Mouse (Mus musculus) lung, embryonic 15.5 days (tissue): ENCODE measurements at regions not wholly inside any gene's neighbourhood (a gene's known extent, or its start where the extent isn't known, plus 50 kb on each side); places are given as distances from the start of the nearest gene placed in this dataset.

Experiments
- ATAC-seq: fragments of 200-750 bp; cut with Nextera tagmentation; 2 replicates; pipeline ENCODE4 v1.8.0; 2017; ENCODE audit warnings: moderate number of reproducible peaks, borderline replicate concordance; ENCODE audit not compliant: low FRiP score, low TSS enrichment; ENCODE audit errors: extremely low read depth
- H3K27ac ChIP-seq: fragments of 300-500 bp; sonication (generic); 2 replicates; pipeline ENCODE4 v1.5.1; 2015; ENCODE audit warnings: moderate library complexity, mild to moderate bottlenecking, inconsistent platforms
- H3K27me3 ChIP-seq: fragments of 300-500 bp; sonication (generic); 2 replicates; pipeline ENCODE4 v1.6.1; 2015; ENCODE audit warnings: inconsistent platforms
- H3K36me3 ChIP-seq: fragments of 300-500 bp; sonication (generic); 2 replicates; pipeline ENCODE4 v1.6.1; 2015; ENCODE audit warnings: inconsistent platforms
- H3K4me1 ChIP-seq: fragments of 300-500 bp; sonication (generic); 2 replicates; pipeline ENCODE4 v1.6.1; 2015; ENCODE audit warnings: inconsistent platforms
- H3K4me2 ChIP-seq: fragments of 300-500 bp; sonication (generic); 2 replicates; pipeline ENCODE4 v1.6.1; 2015; ENCODE audit warnings: inconsistent platforms, mild to moderate bottlenecking, moderate library complexity
- H3K4me3 ChIP-seq: fragments of 300-500 bp; sonication (generic); 2 replicates; pipeline ENCODE4 v1.5.1; 2015; ENCODE audit warnings: mild to moderate bottlenecking, inconsistent platforms
- H3K9ac ChIP-seq: fragments of 300-500 bp; sonication (generic); 2 replicates; pipeline ENCODE4 v1.6.1; 2015; ENCODE audit warnings: inconsistent platforms
- H3K9me3 ChIP-seq: fragments of 300-500 bp; sonication (generic); 2 replicates; pipeline ENCODE4 v1.6.1; 2016; ENCODE audit warnings: inconsistent platforms
- WGBS: fragments of 180-500 bp; shearing (Covaris S2); methylation state at CpG from one replicate; pipeline ENCODE4 v1.1.7; 2015; 5-methylcytosine and 5-hydroxymethylcytosine counted together

DNA sequence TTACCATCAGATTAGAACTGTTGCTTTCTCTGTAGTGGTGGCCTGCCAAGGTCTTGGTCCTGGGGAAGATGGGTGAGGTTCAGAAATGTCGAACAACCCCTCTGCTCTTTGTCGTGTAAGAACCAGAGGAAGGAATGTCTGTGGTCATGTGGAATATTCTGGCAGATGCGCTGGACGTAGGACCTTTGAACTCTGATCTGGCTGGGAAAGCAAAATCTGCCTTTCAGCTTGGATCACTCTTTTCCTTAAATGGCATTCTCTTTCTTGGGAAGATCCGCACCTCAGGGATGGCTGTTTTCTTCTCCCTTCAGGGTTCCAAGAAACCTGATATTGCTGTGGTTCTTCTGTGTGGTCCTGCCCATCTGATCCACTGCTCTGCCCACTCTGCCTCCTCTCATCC is 155.8 kb upstream of the Jun start:
- Histone ChIP-seq H3K9ac (no peak overlapping the region), H3K4me3 (no peak overlapping the region)

DNA sequence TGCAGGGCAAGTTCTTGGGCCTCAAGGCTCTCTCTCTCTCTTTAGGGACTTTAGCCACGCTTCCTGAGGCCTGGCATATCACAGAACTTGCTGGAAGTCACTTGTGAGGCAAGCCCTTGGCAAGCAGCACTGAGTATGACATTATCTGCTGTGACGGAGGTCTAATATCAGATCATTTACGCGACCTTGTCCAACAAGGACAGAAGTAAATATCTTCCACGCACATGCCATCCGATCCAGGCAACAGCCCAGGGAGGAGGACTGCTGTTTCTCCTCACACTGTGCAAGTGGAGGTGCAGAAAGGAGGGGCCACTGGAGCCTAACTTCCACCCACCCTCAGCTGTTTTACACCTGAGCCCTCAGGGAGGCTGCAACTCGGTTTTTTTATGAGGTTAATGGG is 156.8 kb upstream of the Jun start:
- peaks cover 4% of the 10 kb centered on the region; the same call in 1 of the 2 replicates for H3K4me1 ChIP-seq
- no peak overlapping the region for H3K4me3 ChIP-seq
- no peak overlapping the region for H3K9ac ChIP-seq
- no peaks in the 10 kb centered on the region for H3K36me3 ChIP-seq
- H3K9me3 ChIP-seq = no peaks in the 10 kb centered on the region
- H3K27me3 ChIP-seq = no peaks in the 10 kb centered on the region
- WGBS = 50% methylated on average over 7 of the region's 7 CpGs
- no peak for ATAC-seq
- H3K4me2 ChIP-seq = no peak overlapping the region
- H3K27ac ChIP-seq = no peak overlapping the region

More for the DNA sequence above, 155.8 kb upstream of the Jun start:
- Histone ChIP-seq H3K4me2 (no peak overlapping the region), H3K27ac (no peak overlapping the region), H3K36me3 (no peaks in the 10 kb centered on the region), H3K27me3 (no peaks in the 10 kb centered on the region), H3K4me1 (peaks cover 3% of the 10 kb centered on the region; the same call in 1 of the 2 replicates), H3K9me3 (no peaks in the 10 kb centered on the region)
- WGBS = 70% methylated on average over 5 of the region's 5 CpGs
- ATAC-seq = no peak

DNA sequence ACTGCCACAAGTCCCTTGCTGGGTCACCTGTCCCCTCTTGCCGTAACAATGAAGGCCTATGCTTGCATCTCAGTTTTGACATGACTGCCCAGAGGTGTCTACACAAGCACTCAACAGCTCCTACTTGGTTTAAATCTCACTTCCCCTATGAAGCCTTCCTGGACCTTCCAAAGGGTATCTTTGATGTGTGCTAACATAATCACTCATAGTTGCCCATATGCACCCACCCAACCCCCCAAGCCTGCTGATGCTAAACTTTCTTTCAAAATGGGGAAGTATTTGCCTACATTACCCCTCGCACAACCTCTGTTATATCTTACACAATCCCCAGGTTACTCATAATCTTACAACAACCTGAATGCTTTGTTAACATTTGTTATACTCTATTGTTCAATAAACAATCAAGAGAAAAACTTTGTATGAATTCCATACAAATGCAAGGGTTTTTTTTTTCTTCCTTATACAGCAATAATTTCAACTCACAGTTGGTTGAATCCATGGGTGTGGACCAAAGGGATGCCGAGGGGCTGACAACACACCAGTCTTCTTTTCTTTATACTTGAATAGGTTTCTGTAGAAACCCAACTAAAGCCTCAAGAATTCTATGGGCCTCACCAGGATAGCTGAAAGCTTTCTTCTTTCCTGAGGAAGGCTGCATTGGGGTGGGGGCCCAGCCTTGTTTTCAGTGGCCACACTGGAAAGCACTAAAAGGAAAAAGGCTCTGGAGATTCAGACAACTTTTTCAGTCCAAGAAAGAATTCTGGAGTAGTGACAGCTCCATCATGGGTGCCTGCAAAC is 157.5 kb upstream of the Jun start:
- H3K4me3 ChIP-seq = no peak overlapping the region
- peaks cover 4% of the 10 kb centered on the region; the same call in 1 of the 2 replicates for H3K4me1 ChIP-seq
- no peak for ATAC-seq
- no peak overlapping the region for H3K27ac ChIP-seq
- no peak overlapping the region for H3K4me2 ChIP-seq
- no peaks in the 10 kb centered on the region for H3K9me3 ChIP-seq
- no peaks in the 10 kb centered on the region for H3K27me3 ChIP-seq
- no peaks in the 10 kb centered on the region for H3K36me3 ChIP-seq
- WGBS = 87% methylated on average over 3 of the region's 3 CpGs
- H3K9ac ChIP-seq = no peak overlapping the region

DNA sequence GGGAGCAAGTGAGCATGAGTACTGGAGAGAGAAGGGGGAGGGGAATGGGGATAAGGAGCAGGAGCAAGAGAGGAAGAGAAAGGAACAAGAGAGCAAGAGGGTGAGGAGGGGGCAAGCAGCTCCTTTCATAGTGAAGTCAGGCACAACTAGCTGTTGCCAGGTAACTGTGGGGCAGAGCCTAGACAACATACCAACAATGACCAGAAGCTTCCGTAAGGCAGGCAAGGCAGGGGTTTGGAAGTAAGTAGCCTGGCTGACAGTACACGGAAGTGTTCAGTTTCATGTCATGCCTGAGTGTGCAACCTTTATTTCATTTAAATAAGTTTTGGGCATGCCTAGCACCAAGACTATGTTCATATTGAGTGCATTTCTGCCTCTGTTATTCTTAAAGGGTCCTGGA is 160.5 kb upstream of the Jun start:
- Histone ChIP-seq H3K4me3 (no peak overlapping the region), H3K9ac (no peak overlapping the region), H3K4me1 (peaks cover 4% of the 10 kb centered on the region; the same call in 1 of the 2 replicates), H3K36me3 (no peaks in the 10 kb centered on the region), H3K27ac (no peak overlapping the region), H3K4me2 (no peak overlapping the region), H3K9me3 (no peaks in the 10 kb centered on the region), H3K27me3 (no peaks in the 10 kb centered on the region)
- WGBS = 83% methylated on average over 2 of the region's 2 CpGs
- ATAC-seq = no peak

DNA sequence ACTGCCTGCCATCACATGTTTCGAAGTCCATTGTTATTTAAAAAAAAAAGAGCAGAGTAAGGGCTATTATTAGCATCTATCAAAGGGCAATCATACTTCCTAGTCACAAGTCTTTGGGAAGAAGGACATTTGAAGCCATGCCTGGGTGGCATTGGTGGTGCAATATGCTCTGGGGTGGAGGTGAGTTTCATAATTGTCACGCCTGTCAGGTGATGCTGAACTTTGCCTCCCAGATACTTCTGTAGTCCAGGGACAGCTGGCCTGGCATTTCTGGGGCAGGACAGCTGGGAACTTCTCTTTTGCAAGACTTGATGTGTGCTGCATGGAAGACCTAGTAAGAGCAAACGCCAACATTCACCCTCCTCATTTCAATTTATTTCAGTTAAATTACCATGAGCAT is 161.0 kb upstream of the Jun start:
- no peaks in the 10 kb centered on the region for H3K36me3 ChIP-seq
- H3K27me3 ChIP-seq = no peaks in the 10 kb centered on the region
- no peak for ATAC-seq
- H3K4me1 ChIP-seq = peaks cover 4% of the 10 kb centered on the region; the same call in 1 of the 2 replicates
- WGBS = 78% methylated on average over 3 of the region's 3 CpGs
- no peak overlapping the region for H3K9ac ChIP-seq
- H3K4me2 ChIP-seq = no peak overlapping the region
- no peaks in the 10 kb centered on the region for H3K9me3 ChIP-seq
- H3K4me3 ChIP-seq = no peak overlapping the region
- no peak overlapping the region for H3K27ac ChIP-seq

DNA sequence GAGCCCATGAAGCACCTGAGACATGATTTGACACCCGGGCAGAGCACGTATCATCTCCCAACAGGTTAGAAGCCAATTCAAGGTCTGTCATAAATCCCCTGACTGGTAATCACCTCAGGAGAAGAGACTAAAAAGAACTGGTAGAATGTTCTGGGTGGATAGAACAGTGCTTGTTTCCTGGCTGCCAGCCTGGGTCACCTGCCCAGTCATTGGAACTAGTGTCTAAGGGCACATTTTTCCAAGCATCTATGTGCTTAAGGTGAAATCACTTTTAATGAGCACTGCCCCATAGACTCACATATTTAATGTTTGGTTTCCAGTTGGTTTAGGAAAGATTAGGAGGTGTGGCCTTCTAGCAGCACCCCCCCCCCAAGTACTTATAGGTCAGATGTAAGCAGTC is 162.0 kb upstream of the Jun start:
- Histone ChIP-seq H3K4me2 (no peak overlapping the region), H3K27ac (no peak overlapping the region), H3K4me3 (no peak overlapping the region), H3K36me3 (no peaks in the 10 kb centered on the region), H3K9ac (no peak overlapping the region), H3K27me3 (no peaks in the 10 kb centered on the region), H3K4me1 (peaks cover 4% of the 10 kb centered on the region; the same call in 1 of the 2 replicates), H3K9me3 (no peaks in the 10 kb centered on the region)
- 95% methylated on average over 2 of the region's 2 CpGs for WGBS
- ATAC-seq = no peak

DNA sequence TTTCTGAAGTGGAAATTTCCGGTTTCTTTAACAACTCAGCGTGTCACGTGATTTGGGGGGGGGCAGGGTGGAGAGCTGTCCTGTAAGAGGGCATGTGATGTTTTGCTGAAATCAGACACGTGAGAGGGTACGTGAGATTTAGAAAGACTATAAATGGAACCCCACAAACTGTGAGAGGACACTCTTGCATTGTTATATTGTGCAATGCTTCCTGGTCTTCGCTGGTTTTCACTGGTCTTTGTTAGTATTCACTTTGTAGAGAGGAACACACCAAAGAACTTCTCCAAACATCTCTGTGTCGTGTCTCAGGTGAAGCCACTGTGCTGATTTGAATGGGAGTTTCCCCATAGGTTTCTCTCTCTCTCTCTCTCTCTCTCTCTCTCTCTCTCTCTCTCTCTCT is 163.2 kb upstream of the Jun start:
- no peak overlapping the region for H3K9ac ChIP-seq
- H3K4me2 ChIP-seq = no peak overlapping the region
- no peaks in the 10 kb centered on the region for H3K27me3 ChIP-seq
- 75% methylated on average over 7 of the region's 7 CpGs for WGBS
- H3K4me3 ChIP-seq = no peak overlapping the region
- H3K4me1 ChIP-seq = peaks cover 4% of the 10 kb centered on the region; the same call in 1 of the 2 replicates
- no peaks in the 10 kb centered on the region for H3K36me3 ChIP-seq
- H3K27ac ChIP-seq = no peak overlapping the region
- ATAC-seq = no peak
- no peaks in the 10 kb centered on the region for H3K9me3 ChIP-seq

DNA sequence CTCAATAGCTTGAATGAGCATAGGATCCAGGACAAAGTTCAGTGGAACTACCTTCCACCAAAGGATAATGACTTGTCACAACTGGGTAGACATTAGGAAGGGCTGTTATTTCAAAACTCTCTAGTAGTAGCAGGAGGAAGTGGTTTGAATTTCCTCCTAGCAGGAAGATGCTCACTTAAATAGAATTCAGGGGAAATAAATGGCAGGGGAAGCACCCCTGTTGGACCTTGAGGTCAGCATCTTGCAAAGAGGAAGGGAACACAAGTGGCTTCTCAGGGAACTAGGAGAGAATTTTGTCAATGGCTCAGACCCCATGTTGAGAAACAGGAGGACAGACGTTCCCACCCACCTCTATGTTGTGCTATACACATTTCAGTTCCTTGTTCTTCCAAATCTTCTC is 178.4 kb upstream of the Jun start:
- ATAC-seq = no peak
- no peak overlapping the region for H3K27ac ChIP-seq
- WGBS = 67% methylated on average over 1 of the region's 1 CpGs
- H3K9ac ChIP-seq = no peak overlapping the region
- H3K4me1 ChIP-seq = no peaks in the 10 kb centered on the region
- no peaks in the 10 kb centered on the region for H3K36me3 ChIP-seq
- H3K4me3 ChIP-seq = no peak overlapping the region
- no peaks in the 10 kb centered on the region for H3K9me3 ChIP-seq
- no peaks in the 10 kb centered on the region for H3K27me3 ChIP-seq
- H3K4me2 ChIP-seq = no peak overlapping the region

DNA sequence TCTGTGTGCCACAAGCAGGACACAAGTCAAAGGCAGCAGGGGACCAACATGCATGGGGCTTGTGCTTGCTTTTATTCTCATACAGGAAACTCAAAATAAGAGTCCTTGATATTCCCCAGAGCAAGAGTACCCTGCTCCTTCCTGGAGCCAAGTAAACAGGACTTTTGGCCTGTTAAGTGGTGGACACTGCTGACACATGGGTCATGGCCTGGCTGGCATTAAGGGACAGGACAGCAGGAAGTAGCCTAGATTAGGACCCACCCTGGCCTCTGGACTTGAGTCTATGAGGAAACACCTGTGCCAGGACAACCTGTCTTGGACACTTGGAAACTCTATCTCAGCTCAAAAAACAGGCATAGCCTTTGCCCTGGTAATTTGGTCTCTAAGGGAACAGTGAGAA is 181.0 kb upstream of the Jun start:
- ATAC-seq = no peak
- no peaks in the 10 kb centered on the region for H3K36me3 ChIP-seq
- no peaks in the 10 kb centered on the region for H3K4me1 ChIP-seq
- H3K27me3 ChIP-seq = no peaks in the 10 kb centered on the region
- no peak overlapping the region for H3K4me3 ChIP-seq
- H3K9ac ChIP-seq = no peak overlapping the region
- no peak overlapping the region for H3K27ac ChIP-seq
- H3K9me3 ChIP-seq = no peaks in the 10 kb centered on the region
- H3K4me2 ChIP-seq = no peak overlapping the region

DNA sequence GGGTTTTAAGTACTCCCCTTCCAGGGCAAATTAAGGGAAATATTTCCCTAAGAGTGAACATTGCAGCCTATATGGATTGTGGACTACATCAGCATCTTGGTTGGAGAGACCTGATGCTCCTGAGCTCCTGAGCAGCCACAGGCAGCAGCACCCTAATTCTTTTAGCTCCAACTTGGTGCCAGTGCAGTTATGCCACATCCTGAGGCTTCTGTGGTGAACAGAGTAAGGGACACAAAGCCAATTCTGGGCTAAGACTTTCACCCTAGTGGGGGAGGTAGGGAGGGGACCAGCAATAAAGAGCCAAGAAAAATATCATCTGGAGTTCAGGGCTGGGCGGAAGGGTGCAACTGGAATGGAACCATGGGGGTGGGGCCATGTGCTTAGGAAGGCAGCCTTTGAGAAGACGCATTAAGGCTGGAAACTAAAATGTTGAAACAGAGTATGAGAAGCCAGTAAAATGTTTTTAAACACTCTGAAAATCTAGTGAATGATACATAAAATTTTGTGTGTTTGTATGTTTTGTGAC is 182.1 kb upstream of the Jun start:
- no peak overlapping the region for H3K27ac ChIP-seq
- H3K27me3 ChIP-seq = no peaks in the 10 kb centered on the region
- no peak for ATAC-seq

DNA sequence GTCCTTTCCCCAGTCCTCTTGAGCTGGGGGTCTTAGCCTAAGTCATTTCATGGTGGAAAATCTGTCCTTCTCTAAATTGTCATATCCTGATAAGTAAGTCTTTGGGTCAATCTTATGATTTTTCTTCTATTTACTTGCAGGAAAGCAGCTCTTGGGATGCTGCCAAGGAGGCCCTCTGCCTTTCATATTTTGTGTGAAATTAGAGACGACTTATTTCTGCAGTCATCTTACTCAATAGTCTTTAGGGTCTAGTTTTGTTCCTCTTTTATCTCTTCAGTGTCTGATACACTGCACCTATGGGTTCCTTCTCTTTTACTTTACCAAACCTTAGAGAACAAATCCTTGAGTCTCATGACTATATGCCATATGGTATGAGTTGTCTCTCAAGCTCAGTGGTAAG is 196.0 kb upstream of the Jun start:
- WGBS = 10% methylated on average over 1 of the region's 1 CpGs
- Histone ChIP-seq H3K9me3 (no peaks in the 10 kb centered on the region), H3K36me3 (no peaks in the 10 kb centered on the region), H3K9ac (no peak overlapping the region), H3K4me3 (no peak overlapping the region), H3K4me1 (peaks cover 8% of the 10 kb centered on the region; the same call in 1 of the 2 replicates), H3K27ac (no peak overlapping the region), H3K4me2 (no peak overlapping the region), H3K27me3 (no peaks in the 10 kb centered on the region)
- ATAC-seq = no peak

More for the DNA sequence above, 182.1 kb upstream of the Jun start:
- H3K36me3 ChIP-seq = no peaks in the 10 kb centered on the region
- no peaks in the 10 kb centered on the region for H3K4me1 ChIP-seq
- H3K9ac ChIP-seq = no peak overlapping the region
- H3K4me2 ChIP-seq = no peak overlapping the region
- WGBS = 75% methylated on average over 2 of the region's 2 CpGs
- H3K9me3 ChIP-seq = no peaks in the 10 kb centered on the region
- no peak overlapping the region for H3K4me3 ChIP-seq

DNA sequence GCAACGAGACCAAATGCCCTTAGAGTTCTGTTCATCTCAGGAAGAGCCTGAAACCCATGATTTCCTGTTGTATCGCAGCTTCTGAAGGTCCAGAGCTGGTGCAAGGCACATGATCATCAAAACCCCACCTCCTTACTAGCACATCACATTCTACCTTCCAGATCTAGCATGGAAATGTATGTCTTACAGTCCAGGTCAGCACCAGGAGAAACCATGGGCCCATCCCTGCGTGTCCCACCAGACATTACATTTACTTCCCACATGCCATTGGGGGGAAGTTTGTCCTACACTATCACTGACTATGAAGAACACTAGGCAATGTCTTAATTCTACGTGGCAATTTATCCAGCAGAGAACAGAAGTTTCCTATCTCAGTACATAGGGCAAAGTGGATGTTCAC is 197.0 kb upstream of the Jun start:
- Histone ChIP-seq H3K4me2 (no peak overlapping the region), H3K9me3 (no peaks in the 10 kb centered on the region), H3K27ac (no peak overlapping the region), H3K9ac (no peak overlapping the region), H3K36me3 (no peaks in the 10 kb centered on the region), H3K27me3 (no peaks in the 10 kb centered on the region), H3K4me1 (peaks cover 8% of the 10 kb centered on the region; the same call in 1 of the 2 replicates), H3K4me3 (no peak overlapping the region)
- ATAC-seq = no peak
- WGBS = 80% methylated on average over 4 of the region's 4 CpGs
